Mouse (Mus musculus) spleen, adult 2 months (tissue): ENCODE results near the gene Calml4. TPM values are rescaled to one million over a fixed set of nuclear protein-coding genes. Genes with fewer than 3 reads are reported as not detected.

Experiments
- DNase-seq, 2 experiments: peaks; one replicate each; pipeline versions ENCODE4 v3.0.0 to v3.0.0-alpha.2; 2012 to 2021; ENCODE audit warnings: low spot score in 2 of 2, low read depth in 1 of 2
- H3K27ac ChIP-seq: fragments of 200-500 bp; 2 replicates; pipeline ENCODE4 v1.5.1; 2012; ENCODE audit warnings: low read length, inconsistent platforms; ENCODE audit not compliant: insufficient read depth
- H3K27me3 ChIP-seq: fragments of 200-500 bp; 2 replicates; pipeline ENCODE4 v1.6.1; 2012; ENCODE audit warnings: mild to moderate bottlenecking, moderate library complexity, low read length, inconsistent platforms; ENCODE audit not compliant: control insufficient read depth, insufficient read depth
- H3K36me3 ChIP-seq: fragments of 200-500 bp; 2 replicates; pipeline ENCODE4 v1.6.1; 2012; ENCODE audit warnings: mild to moderate bottlenecking, low read length, inconsistent platforms; ENCODE audit not compliant: control insufficient read depth, insufficient read depth
- H3K4me1 ChIP-seq: fragments of 200-500 bp; 2 replicates; pipeline ENCODE4 v1.6.1; 2011; ENCODE audit warnings: inconsistent platforms; ENCODE audit not compliant: control insufficient read depth, insufficient read depth, insufficient read length
- H3K4me3 ChIP-seq: fragments of 200-500 bp; 2 replicates; pipeline ENCODE4 v1.5.1; 2011; ENCODE audit warnings: mild to moderate bottlenecking, inconsistent platforms; ENCODE audit not compliant: insufficient read depth, insufficient read length; ENCODE audit errors: extremely low read depth
- CTCF ChIP-seq: fragments of 200-500 bp; IDR thresholded peaks from 2 replicates; pipeline ENCODE4 v1.5.1; 2011; ENCODE audit warnings: mild to moderate bottlenecking, inconsistent platforms; ENCODE audit not compliant: insufficient read depth, insufficient read length, insufficient replicate concordance; ENCODE audit errors: extremely low read depth
- POLR2A ChIP-seq: fragments of 200-500 bp; IDR thresholded peaks from 2 replicates; pipeline ENCODE4 v1.6.1; 2011; ENCODE audit warnings: low read depth, low read length, inconsistent platforms
- WGBS: fragments of 180-500 bp; shearing (Covaris S2); methylation state at CpG from one replicate; pipeline ENCODE4 v1.1.7; 2018; 5-methylcytosine and 5-hydroxymethylcytosine counted together
- polyA plus RNA-seq: library from polyadenylated mRNA; depleted of rRNA; stranded (reverse); fragments of >200 nt; gene quantifications from 2 replicates; pipeline ENCODE4 v1.2.3, GENCODE M21; 2012; rRNA removed

The Calml4 gene
- 0.62 and 1.6 TPM in 2 replicates for polyA plus RNA-seq

DNA sequence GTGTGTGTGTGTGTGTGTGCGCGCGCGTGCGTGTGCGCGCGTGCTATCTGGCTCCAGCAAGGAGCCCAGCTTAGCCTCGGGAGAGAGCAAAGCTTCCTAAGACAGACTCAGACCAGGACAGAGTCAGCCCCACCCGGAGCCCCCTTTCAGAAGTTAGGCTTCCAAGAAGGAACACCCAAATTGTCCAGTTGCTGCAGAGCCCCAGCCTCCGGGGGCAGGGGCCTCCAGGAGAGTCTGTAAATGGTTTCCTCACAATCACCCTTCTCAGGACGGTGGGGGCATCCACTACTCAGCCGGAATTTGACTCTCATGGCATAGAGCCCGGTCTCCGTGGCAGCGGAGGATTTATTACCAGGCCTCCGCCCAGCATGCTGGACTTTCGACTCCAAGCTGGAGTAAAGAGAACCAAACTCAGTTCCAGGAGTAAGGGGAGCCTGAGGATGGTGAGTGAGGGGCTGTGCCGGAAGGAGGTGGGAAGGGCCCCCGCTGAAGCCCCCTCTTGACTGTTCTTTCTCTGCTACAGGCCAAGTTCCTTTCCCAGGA lies at the start of gene Calml4:
Gene Calml4, plus strand, starts transcription at position 362 of the 543 bp plus-strand sequence.
- no peak for TF ChIP-seq CTCF
- TF ChIP-seq POLR2A = no peak
- no peaks in the 10 kb centered on the region for H3K4me1 ChIP-seq
- 51% methylated on average over 20 of the region's 20 CpGs for WGBS
- H3K4me3 ChIP-seq = no peak within 1 kb of the TSS
- H3K36me3 ChIP-seq = no peaks in the 10 kb centered on the region
- H3K27ac ChIP-seq = peak within 1 kb of the TSS; percentile 0; the same call in 1 of the 2 replicates
- no peak for DNase-seq
- no peaks in the 10 kb centered on the region for H3K27me3 ChIP-seq

DNA sequence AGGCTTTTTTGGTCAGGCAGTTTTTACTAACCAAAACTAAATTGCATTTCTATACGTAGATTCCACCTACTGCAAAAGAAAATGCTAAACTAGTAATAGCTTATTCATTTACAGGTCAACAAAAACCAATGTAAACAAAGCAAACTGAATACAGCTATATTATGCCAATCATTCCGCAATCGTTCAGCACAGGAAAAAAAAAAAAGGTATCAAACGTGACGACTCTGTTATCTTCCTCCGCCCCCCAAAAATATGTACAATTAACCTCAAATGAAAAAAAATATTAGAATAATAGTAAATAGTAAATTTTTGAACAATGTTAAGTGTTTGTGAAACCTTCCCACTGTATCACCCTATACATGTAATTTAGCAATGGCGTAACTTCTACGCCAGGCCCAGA lies 47.8 kb upstream of the Calml4 start:
- H3K27me3 ChIP-seq = no peaks in the 10 kb centered on the region
- H3K4me3 ChIP-seq = peak overlapping the region; percentile 95
- 38% methylated on average over 8 of the region's 8 CpGs for WGBS
- no peaks in the 10 kb centered on the region for H3K36me3 ChIP-seq
- no peak for DNase-seq
- H3K27ac ChIP-seq = no peak overlapping the region
- TF ChIP-seq CTCF (no peak), POLR2A (no peak)
- peaks cover 8% of the 10 kb centered on the region for H3K4me1 ChIP-seq

DNA sequence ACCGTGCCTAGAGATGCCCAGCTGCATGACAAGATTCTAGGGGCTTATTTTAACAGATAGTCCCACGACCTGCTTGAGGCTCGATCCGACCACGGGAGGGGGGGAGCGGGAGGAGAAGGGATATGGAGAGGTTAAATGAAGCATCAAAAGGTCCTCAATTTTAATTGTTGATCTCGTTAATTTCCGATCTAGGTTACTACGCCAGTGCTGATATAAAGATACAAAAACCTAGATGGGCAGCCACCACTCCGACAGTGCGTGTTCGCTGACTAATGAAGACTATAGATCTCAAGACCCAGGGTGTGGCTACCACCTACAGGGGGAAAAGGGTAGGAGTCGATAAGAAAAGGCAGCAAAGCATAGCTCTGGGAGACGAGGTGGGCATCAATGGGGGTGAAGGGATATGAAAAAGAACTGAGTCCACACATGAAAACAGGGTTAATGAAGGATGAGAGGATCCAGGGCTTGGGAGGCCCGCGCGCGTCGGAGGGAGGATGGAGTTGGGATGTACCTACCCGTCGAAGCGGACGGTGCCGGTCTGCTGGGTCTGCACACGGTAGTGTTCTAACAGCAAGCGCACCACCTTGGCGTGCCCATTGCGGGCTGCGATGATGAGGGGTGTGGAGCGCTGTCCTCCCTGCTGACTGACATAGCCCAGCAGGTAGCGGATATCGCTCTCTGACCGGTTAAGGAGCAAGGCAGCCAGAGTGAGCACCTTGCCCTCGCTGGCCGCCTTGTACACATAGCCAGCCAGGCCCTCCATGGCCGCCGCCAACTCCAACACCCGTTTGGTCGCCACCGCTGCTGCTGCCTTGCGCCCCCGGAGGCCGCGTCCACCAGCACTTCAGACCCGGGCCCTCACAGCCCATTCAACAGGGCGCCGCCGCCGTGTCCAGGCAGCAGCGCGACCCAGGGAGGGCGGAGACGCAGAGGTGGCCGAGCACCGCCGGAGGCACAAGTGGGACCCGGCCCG lies 47.1 kb upstream of the Calml4 start:
- WGBS = under 1% methylated on average over 58 of the region's 58 CpGs
- no peaks in the 10 kb centered on the region for H3K36me3 ChIP-seq
- peak; percentile 23 to 29 for DNase-seq

DNA sequence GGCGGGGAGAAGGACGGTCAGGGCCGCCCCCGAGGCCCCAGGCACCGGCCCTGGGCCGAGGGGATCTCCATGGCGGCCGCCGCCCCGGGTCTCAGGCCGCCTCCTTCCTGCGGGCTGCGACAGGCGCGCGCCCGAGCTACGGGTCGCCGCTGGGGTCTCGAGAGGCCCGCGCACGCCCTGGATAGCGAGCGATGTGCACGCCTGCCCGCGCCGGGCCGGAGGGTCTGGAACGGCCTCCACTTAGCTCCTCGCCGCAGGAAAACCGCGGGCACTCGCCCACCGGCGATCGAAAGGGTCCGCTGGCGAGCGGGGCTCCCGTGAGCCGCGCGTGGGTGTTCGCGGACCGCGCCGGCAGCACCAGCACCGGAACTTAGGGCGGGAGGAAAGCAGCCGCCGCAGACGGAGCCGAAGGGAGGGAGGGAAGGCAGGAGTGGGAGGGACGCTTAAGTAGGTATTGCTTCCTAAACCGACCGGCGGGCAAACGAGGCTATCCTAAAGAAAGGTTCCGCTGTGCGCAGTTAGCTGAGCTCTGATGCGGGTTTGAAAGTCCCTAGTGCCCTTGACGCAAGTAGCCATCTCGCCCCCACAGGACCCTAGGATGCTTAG lies 46.3 kb upstream of the Calml4 start, which contains the start of gene Fem1b:
Gene Fem1b, minus strand, starts transcription at position 419 of the 606 bp plus-strand sequence.
- H3K36me3 ChIP-seq = no peaks in the 10 kb centered on the region
- peak; percentile 87 to 89 for DNase-seq
- TF ChIP-seq CTCF (no peak), POLR2A (peak; percentile 53; the same call in 1 of the 2 replicates)
- H3K4me3 ChIP-seq = peak within 1 kb of the TSS; percentile 95
- peaks cover 15% of the 10 kb centered on the region for H3K4me1 ChIP-seq
- H3K27me3 ChIP-seq = no peaks in the 10 kb centered on the region
- under 1% methylated on average over 67 of the region's 68 CpGs for WGBS
- H3K27ac ChIP-seq = peak within 1 kb of the TSS; percentile 98

More for the DNA sequence above, 47.1 kb upstream of the Calml4 start:
- no peaks in the 10 kb centered on the region for H3K27me3 ChIP-seq
- H3K4me1 ChIP-seq = peaks cover 8% of the 10 kb centered on the region
- H3K27ac ChIP-seq = peak overlapping the region; percentile 98
- peak overlapping the region; percentile 95 for H3K4me3 ChIP-seq
- TF ChIP-seq POLR2A (no peak), CTCF (no peak)

DNA sequence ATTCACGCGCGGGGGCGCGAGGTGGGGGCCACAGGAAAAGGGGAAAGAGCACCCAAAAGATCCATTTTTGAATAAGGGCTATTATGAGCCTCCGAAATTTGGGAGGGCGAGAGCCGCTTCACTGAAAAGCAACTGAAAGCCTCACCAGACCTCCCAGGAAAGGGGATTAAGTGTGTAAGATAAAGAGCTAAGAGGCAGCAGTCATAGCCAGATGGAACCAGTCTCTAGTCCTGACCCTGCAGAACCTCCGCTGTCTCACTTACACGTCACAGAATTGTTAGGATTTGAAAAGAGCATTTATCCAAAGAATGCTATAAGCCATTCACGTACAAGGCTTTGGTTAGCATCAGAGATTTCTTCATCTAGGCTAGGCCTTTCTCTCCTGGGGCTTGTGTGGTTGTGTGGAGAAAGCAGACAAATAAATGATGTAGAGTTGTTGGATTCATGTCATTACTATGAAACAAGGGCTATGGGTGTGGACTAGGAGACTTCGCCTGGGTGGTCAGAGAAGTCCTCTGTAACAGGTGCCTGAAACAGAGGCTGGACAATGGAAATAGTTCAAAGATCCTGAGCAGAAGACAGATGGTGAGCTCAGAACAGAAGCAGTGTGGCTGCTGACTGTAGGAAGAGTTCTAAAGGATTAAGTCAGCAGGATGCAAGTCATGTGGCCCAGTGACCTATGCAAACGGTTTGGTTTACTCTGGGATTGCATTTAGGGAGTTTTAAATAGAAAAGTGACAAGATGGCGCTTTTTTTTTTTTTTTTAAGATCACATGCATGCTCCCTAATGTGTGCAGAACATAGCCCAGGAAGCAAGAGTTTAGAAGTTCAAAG lies 45.4 kb upstream of the Calml4 start:
- peak overlapping the region; percentile 98 for H3K27ac ChIP-seq
- H3K4me3 ChIP-seq = peak overlapping the region; percentile 95
- H3K36me3 ChIP-seq = no peaks in the 10 kb centered on the region
- no peaks in the 10 kb centered on the region for H3K27me3 ChIP-seq
- no peak for DNase-seq
- WGBS = 37% methylated on average over 14 of the region's 14 CpGs
- peaks cover 20% of the 10 kb centered on the region for H3K4me1 ChIP-seq
- TF ChIP-seq POLR2A (no peak), CTCF (no peak)

DNA sequence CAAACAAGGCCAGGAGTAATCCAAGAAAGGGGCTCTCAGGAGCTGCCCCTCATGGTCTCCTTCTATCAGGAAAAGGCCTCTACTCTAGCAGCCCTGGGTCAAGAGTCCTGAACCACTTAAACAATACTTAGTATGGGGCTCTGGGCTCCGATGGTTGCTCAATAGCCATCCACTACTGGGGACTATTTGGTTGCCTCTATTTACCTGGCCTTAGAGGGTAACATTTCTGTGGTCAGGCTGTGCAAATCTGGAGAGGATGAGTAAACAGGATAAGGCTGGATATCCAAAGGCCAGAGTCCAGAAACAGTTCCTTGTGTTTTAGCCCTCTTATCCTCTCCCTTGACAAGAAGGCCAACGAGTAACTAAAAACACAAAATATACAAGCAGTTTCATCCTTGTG lies 43.1 kb upstream of the Calml4 start:
- 91% methylated on average over 2 of the region's 2 CpGs for WGBS
- TF ChIP-seq CTCF = no peak
- TF ChIP-seq POLR2A = no peak
- Histone ChIP-seq H3K4me1 (peaks cover 20% of the 10 kb centered on the region; the same call in 1 of the 2 replicates), H3K27ac (no peak overlapping the region), H3K4me3 (no peak overlapping the region), H3K36me3 (no peaks in the 10 kb centered on the region), H3K27me3 (no peaks in the 10 kb centered on the region)
- no peak for DNase-seq
